Mouse (Mus musculus) cerebellum, adult 18-20 months (tissue): ENCODE measurements around the gene Grhpr.
"Not testable (repeated sequence)": the region's sequence is repeated elsewhere in the genome, so short reads cannot be mapped to it uniquely, and the experiment has no call there.

ENCODE experiments used
- DNase-seq, 2 experiments: peaks; one replicate each; pipeline ENCODE4 v3.0.0; 2021

Gene Grhpr

DNA sequence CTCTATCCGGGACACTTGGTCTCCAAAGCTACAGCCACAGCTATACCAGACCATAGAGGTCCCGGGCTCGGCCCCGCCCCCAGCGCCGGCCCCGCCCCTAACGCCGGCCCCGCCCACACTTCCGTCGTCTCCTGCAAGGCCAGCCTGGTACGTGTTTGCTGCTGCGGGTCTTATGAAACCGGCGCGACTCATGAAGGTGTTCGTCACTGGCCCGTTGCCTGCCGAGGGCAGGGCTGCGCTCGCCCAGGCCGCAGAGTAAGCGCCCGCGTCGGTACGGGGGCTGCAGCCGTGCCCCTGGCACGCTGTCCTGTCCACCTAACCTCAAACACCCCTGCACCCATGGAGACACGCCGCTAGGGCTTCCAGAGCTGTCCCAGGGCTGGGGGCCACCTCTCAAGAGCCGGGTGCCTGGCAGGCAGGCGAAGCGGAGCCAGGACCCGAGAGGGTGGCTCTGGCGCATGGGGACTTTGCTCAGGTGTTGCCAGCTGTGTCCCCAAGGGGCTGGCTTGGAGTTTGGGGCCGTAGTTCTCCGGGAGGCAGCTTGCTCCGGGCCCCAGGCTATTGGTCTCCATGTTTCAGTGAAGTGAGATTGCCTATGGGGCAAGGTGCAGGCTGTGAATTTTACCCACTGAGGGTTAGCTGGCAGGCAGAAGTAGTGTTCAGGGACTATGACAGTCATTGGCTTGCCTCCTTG lies at the start of gene Grhpr:
Grhpr (plus strand) TSS at position 116 of the 694 bp plus-strand sequence.
- peak; percentile 71 to 79 for DNase-seq

DNA sequence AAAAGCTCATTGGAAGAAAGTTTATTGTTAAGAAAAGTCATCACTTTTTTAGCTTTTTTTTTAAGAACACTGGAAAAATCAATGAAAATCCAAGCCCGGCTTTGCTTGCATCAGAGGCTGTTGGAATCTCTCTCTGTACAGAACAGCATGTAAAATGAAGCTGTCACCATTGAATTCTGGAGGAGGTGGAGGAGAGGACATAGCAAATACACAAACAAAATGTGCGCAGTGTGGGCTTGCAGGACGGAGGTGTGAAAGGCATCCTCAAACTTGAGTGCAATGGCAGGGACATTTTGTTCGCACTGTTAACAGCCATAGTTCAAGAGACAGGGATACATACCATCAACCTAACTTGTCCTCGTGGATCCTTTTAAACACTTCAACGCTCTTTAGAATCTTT lies 49.5 kb upstream of the Grhpr start:
- no peak for DNase-seq

DNA sequence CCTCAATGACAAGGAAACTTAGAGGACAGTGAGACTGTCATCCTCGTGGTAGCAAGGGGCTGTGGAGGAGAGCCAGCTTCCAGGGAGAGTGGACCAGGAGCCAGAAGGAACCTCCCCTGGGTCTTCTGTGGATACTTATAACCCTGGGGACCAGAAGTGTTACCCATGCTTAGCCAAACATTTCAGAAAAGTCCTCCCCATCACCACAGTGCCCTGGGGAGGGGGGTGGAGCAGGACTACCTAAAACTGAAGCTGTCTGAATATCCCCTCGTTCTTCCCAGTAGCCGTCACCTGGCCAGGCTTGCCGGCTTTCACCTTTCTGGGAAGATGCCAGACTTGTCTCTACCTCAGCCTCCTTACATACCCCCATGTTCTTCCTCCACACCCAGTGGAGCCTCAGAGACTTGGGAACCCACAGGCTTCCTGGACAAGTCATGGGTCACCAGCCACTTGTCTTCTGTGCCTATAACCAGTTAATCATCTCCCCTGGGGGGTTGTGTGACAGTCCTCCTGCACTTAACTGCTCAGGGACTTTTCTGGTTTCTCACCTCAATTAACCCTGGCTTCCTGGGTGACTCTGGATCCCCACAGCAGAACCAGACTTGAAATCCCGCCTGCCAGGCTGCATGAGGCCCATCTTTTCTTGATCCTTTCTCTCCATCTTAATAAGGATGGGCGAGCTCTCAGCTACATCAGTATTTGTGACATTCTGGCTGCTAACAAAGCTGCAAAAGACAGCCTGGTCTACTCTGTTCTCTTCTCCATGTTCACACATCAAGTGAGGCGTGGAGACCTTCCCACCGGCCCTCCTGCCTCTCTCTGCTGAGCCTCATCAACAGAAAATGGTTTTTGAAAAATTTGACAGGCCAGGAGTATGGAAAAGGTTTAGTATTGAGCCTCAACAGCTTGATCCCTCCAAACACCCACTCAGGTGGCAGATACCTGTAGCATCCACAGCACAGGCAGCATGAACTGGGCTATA lies 42.5 kb upstream of the Grhpr start:
- DNase-seq = no peak

DNA sequence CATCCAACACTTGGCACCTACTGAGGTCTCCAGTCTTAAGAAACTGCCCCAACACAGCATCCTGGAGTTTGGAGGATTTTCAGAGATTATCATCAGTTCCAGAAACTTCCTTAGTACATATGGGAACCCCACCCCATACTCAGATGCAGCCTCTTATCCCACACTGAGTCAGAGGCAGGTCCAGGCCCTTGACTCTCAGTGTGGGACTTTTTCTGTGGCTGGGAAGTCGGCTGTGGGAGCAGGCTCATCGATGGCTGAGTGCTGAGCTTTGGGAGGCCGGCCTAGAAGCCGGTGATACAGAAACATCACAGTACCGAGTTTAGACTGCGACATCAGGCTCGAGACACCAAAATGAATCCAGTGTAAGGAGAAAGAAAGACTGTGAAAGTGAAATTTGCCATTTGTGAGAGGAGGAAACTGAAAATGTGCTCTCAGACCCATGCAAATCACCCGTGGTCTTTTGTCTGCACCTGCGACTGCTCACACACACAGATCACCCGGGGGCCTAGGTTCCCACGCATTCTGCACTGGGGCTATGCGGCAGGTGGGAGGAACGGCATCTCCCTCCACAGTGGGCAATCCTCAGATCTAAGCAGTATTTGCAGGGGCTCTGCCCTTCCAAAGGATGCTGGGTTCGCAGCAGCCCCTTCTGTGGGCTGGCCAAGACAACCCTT lies 41.5 kb upstream of the Grhpr start:
- no peak for DNase-seq

DNA sequence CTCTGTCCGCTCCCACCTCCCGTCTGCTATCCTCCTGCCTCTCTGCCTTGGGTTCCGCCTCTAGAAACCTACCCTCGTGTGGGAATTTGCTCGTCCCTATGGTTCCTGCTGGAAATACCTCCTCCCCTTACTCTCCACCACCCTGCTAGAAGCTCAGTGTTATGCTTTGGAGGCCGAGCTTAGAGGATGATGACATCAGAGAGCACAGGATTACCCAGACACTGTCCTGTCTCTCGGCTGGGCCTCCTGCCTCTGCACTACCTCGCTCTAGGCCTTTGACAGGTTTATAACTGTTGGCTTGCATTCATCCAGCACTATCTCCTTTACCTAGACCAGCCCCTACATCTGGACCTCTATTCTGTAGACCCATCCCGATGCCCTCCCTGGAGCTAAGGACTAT lies 40.9 kb upstream of the Grhpr start:
- DNase-seq = no peak

DNA sequence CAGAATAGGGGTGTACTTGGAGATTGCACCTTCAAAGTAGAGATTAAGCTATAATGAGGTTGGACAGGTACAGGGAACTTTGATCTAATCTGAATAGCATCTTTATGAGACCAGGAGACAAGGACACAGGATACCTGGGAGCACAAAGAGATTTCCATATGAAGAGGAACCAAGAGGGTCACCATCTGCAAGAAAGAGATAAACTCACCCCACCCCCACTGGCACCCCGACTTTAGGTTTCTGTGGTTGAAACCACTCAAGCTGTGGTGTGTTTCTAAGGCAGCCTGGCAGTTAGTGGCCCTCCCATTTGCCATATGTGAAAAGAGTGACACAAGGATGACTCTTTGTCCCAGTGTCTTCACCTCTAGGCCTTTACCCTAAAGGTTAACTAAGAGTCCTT lies 39.0 kb upstream of the Grhpr start:
- no peak for DNase-seq

DNA sequence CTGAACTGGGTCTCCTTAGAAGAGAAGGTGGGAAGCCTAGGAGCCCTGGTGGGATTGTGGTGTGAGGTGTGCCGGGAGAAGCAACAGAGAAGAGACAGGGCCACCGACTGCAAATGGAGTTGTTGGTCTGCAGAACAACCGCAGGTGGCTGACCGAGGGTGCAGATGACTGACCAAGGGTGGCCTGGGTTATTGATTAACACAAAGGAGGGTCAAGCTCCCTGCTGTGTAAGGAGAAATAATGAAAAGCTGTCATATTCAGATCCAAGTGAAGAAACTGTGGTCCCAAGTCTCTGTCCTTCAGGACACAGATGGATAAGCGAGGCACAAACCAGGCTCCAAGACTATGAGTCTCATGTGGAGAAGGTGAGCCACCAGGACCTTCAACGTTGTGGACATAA lies 37.7 kb upstream of the Grhpr start:
- no peak for DNase-seq

DNA sequence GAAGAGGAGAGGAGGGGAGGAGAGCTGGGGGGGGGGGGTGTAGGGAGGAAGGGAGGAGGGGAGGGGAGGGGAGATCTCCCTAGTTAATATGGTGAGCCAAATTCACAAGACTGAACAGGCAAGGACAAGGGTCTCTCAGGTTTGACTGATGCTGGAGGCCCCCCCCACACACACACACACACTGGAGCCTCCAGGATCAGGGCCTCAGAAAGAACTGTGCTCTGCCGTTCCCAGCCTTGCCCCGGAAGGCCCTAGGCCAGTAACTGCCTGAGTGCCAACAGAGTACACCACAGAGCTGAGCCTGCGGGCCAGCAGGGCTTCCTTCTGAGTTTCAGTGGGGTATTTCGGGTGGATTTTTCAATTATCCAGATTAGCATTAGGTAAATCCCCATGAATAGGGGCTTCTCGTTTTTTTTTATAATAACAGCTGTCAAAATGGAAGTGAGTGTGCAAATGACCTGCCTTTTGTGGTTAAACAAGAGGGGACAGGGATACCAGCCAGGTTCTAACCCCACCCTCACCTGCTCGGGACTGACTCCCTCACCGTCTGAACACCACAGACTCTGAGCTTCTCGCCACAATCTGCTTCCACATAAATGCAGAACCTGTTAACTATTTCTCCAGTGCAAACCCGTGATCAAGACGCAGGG lies 36.6 kb upstream of the Grhpr start:
- no peak for DNase-seq

DNA sequence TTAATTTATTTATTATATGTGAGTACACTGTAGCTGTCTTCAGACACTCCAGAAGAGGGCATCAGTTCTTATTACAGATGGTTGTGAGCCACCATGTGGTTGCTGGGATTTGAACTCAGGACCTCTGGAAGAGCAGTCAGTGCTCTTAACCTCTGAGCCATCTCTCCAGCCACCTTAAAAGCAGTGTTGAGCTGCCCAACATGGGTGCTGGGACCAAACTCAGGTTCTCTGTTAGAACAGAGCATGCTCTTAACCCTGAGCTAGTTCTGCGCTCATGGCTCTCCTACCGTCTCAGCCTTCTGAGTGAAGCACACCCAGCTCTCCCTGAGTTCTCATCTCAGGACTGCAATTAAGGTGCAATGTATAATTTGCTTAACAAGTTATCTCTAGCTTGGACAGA lies 35.1 kb upstream of the Grhpr start:
- DNase-seq = not testable (repeated sequence)

DNA sequence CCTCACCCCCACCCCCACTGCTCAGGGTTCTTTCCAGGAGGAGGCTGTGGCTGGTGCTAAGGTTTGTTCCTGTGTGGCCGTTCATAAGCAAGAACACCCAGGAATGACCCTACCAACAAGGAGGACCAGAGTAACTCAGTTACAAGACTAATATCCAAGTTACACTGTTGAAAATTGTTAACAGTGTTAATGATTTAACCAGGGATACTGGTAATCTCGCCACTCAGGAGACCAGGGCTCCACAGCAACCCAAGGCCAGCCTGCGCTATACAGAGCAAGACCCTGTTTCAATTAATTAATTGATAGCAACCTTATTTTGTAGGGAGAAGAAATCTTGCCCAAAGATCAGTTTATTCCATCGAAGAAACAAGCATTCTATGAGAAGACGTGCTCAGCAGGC lies 33.7 kb upstream of the Grhpr start:
- no peak for DNase-seq

DNA sequence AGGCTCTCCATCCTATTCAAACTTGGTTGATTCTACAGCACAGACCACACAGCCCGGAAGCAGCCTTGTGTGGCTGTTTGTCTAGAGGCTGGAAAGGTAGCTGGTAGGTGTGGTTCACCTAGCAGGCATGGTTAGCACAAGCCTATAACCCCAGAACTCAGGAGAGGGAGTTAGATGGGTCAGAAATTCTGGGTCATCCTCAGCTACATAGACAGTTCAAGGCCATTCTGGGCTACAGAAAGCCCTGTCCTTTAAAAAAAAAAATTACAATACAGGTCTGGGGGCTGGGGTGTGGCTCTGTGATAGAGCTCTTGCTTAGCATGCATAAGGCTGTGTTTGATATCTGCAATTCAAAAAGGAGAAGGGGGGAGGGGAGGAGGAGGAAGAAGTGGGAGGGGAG lies 32.9 kb upstream of the Grhpr start:
- no peak for DNase-seq

DNA sequence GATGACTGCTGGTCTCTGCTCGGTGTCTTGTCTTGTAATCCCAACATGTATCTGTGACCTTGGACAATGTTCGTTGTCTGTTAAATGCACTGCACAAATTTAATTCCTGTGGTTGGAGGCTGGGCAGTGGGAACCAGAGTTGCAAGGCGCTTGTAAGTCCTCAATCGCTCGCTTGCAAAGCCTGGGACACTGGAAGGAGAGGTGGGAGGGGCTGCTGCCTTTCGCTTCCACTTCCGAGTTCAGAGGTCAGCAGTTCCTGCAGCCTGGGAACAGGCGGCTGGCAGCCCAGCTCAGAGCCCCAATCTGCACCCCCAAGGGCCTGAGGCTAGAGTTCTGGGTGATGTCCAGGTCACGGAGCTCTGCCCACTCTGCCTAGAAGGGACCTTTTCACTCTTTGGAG lies 28.2 kb upstream of the Grhpr start:
- no peak for DNase-seq

DNA sequence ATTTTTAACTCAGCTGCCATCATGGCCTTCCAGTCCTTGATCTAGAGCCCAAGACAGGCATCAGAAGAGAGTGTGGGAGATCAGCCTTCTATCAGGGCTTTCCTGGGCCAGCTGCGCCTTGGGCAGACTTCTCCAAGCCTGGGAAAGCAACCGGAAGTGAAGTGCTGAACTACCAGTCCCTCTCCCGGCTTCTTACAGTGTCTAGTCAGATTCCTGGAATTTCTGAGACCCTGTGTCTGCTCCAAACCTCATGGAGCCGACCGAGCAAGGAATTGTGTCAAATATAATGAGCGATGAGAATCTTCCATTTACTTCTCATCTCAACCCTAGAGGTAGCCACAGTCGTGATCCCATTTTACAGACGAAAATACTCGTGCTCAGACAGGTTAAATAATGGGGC lies 22.4 kb upstream of the Grhpr start:
- DNase-seq = no peak

DNA sequence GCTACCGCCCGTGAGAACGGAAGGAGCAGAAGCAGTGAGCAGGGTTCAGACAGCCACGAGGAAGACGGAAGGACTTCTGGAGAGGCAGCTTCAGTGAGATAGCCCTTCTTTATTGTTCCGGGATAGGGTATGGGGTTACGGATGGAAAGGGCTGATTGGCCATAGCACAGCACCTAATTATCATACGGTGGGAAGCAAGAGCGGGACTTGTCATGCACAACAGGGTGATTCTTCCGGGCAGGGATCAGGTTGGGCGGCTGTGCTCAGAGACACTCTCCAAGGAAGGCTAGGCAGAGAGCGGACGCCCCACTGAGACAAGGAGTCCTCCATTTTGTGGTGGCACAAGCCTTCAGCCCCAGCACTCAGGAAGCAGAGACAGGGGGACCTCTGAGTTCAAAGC lies 22.0 kb upstream of the Grhpr start:
- no peak for DNase-seq

DNA sequence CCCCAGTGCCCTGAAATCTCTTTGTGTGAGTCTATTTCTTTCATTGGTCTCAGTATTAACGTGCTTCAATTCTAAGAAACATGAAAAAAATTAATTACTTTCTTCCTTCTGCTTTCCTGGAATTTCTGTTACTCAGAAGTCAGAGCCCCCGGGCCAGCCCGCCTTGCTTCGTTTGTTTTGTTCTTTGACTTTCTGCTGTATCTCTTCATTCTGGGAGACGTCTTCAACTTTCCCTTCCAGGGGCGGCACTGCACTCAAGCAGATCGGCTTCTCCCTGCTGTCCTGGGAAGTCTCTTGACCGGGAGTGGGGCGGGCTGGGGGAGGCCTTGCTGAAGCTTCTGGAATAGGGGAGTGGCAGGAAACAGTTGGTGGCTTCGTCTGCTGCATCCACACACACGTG lies 18.0 kb upstream of the Grhpr start:
- DNase-seq = no peak

DNA sequence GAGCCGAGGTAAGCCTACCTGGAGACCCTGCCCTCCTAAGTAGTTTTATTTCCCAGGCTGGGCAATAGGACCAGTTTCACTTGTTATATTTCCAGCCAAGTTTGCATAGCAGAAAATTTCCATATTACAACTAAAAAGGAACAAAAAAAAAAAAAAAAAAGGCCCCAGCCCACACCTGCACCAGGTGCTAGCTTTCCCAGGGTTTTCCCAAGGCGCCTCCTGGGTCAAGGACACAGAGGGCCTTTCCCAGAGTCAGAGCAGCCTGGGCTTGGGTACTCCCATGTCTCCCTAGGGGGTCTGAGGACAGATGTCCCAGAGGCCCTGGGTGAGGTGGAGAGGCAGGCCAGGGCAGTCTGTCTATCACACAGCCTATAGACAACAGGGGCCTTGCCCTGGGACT lies 16.0 kb upstream of the Grhpr start:
- DNase-seq = no peak

DNA sequence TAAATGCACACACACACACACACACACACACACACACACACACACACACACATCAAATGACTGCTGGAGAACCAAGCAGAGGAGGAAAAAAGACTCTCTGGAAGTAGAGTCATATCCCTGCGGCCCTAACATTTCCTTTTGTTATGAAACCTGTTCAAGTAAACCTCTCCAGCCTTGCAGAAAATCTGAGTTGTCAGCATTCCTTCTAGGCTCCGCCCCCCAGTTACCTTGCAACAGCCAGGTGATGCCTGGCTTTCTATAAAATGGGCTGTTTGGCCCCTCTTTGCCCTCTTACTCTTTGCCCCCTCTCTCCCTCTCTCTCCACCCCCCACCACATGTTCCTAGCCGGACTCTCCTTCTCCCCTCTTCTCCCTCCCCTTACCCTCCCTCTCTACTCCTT lies 15.5 kb upstream of the Grhpr start:
- DNase-seq = no peak

DNA sequence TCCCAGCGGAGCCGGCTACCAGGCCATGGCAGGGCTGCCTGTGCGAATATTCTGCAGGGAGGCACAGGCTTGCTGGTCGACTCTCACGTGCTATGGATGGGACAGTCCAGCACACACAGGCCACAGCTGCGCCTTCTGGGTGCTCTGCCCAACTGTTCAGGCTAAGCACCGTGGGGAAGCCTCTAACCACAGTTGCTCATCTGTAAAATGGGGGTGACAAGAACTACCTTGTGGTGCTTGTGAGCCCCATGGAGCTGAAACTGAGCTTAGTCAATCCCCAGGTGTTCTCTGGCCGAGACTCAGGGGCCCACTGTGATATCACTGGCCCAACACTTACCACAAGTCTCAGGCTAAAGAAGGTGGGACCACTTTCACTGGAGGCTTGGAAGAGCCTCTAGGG lies 13.8 kb upstream of the Grhpr start:
- DNase-seq = no peak

DNA sequence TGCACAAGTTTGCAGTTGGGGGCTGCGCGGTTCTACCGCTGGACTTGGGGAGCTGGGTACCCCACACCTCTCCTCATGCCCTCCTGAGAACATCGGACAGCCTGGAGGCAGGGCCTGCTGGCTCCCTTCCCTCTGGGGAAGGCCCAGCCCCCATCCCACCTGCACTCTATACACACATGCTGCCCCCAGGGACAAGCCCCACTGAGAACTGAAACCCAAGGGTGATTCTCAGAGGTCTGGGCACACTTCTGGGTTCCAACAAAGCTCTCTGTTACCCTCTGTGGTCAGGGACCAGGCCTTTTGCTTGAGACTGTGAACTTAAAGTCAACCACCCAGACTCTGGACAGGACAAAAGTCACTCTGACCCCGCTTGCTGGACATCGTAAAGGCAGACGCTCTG lies 11.1 kb upstream of the Grhpr start:
- no peak for DNase-seq

DNA sequence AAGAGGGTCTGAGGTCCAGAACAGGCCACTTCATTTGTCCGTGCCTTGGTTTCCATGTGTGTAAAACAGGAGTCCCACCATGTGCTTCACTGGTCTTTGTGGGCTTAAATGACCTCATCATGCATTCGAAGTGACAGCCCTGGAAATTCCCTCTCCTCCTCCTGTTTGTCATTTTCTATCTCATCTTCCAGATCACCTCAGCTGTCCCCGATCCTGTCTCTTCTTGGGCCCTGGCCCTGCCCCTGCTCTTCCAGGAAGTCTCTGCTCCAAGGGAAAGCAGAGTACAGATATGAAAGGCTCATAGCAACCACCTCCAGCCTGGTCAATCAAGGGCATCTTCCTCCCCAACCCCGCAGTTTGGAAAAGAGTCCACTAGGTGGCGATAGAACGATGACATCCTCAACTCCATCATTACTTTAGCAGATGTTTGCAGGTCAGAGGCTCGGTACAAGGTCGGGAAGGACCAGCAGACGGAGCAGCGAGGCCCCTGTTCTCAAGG lies 10.5 kb upstream of the Grhpr start:
- DNase-seq = peak; percentile 55 to 64

DNA sequence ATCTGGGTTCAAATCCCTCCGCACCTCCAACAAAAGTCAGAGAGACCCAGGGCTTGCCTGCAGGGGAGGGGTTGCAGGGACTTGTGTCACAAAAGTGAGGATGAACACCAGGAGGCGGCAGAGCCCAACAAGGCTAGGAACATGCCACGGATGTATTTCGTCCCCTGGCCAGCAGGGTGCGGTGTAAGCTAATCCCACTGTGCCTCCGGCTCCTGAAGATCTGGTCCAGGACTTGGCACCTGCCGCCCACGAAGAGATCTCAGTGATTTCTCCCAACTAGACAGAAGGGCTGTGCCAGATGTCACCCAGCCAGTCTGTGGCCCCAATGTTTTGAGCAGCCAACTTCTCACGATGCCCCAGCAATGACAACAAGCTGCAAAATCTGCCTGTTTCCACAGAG lies 7.7 kb upstream of the Grhpr start:
- peak; percentile 89 to 90 for DNase-seq

DNA sequence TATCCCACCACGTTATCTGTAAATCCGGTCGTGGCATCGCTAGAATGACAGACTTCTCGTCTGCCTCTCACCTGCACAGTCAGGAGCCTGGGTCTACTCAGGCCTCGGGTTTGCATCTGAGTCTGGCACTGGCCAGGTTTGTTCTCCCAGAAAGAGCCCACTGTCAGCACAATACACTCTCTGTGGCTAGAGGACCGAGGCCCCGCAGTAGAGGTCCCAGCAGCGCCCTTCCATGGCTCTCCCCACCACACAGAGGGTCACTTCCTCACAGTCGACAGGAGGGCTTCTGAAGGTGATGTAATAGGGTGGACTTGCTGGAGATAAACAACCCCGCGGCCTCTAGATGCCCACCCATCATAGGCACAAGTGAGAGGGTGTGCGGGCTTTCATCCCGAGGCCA lies 7.3 kb upstream of the Grhpr start:
- no peak for DNase-seq

DNA sequence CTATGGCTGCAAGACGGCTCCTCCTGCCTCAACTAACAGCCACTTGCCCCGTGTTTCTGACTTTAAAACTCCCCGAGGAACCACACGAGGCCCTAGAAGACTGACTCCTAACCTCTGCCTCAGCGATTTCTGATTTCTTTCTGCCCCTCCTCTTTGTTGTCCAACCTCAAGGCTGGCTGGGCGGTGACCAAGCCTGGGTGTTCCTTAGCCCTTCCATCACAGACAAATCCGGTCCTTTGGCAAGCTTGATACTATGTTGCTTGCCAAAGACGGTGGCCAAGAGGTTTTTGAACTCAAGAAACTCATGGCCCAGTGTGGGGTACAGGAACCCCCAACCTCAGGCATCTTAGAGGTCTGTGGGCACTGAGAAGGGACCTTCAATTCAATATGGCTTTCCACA lies 6.9 kb upstream of the Grhpr start:
- no peak for DNase-seq
